Mouse (Mus musculus): ENCODE data around the gene Nlrc5. TPM values are rescaled to one million over a fixed set of nuclear protein-coding genes. Genes with fewer than 3 reads are reported as not detected.

The Nlrc5 gene
- polyA plus RNA-seq, 1 experiment from 2014 or later, result not detected

DNA sequence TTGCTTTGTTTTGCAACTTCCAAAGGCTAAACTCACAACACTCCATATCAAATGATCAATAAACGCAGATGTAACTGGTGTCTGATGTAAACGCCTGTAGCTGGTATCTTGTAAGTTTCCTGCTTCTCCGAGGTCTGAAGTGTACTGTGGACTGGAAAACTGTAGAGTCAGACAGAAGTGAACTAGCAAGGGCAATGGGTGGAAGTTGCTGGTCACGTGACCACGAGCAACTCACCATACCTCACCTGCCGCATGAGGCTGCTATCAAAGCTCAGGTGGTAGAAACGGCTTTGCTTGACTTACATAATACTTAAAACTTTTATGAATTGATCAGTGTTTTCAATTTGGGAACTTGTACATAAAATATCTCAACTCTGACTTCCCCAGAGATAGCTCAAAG lies 93.0 kb downstream of the Nlrc5 start:
- no peak overlapping the region for H3K4me3 ChIP-seq
- WGBS, result 83% methylated on average over 7 of the region's 7 CpGs
- DNase-seq (ENCODE audit: low spot score), result no peak
- H3K27me3 ChIP-seq (ENCODE audit: low read depth, poor library complexity, severe bottlenecking), result peaks cover 24% of the 10 kb centered on the region
- no peaks in the 10 kb centered on the region for H3K9me3 ChIP-seq (replicated peaks)
- no peaks in the 10 kb centered on the region for H3K36me3 ChIP-seq
- peaks cover 5% of the 10 kb centered on the region for H3K4me1 ChIP-seq
- no peak overlapping the region for H3K27ac ChIP-seq

DNA sequence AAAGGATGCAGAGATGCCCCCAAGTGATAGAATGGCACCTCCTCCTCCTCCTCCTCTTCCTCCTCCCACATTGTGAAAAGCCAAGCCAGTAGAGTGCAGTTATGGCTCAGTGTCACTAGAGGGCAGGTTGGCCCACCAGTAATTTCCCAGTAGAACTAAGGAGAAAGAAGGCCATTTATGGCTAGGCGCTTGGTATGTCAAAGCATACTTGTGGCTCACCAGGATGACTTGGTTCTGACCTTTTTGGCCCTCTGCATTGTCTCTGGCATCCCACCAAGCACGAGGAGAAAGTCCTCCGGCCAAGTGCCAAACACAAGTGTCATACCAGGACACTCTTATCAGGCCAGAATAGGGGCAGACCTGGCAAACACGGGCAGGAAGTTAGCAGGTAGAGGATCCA lies 94.1 kb downstream of the Nlrc5 start:
- Histone ChIP-seq H3K27ac (no peak overlapping the region), H3K27me3 (ENCODE audit: low read depth, poor library complexity, severe bottlenecking) (peaks cover 34% of the 10 kb centered on the region), H3K4me3 (no peak overlapping the region), H3K36me3 (no peaks in the 10 kb centered on the region), H3K4me1 (peaks cover 14% of the 10 kb centered on the region), H3K9me3 (replicated peaks) (no peaks in the 10 kb centered on the region)
- DNase-seq (ENCODE audit: low spot score), result no peak
- WGBS, result 56% methylated on average over 4 of the region's 4 CpGs

DNA sequence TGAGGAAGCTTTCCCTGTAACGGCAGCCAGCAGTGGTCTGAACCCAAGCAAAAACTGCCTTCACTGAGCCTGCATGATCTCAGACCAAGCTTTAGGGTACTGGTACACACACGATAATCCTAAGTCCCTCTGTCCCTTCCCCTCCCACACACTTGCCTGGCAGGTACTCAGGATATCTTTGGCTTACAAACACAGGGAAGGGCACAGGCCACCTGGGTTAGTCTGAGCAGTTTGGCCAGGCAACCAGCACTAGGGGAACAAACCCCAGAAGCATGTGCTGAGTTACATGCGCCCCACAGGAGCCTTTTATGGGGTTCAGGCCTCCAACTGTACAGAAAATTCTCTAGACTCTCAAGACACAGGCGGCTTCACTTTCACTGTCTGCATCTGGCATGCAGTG lies 95.7 kb downstream of the Nlrc5 start:
- H3K27me3 ChIP-seq (ENCODE audit: low read depth, poor library complexity, severe bottlenecking), result peaks cover 51% of the 10 kb centered on the region
- H3K9me3 ChIP-seq (replicated peaks), result no peaks in the 10 kb centered on the region
- 75% methylated on average over 4 of the region's 4 CpGs for WGBS
- H3K27ac ChIP-seq, result no peak overlapping the region
- peaks cover 20% of the 10 kb centered on the region for H3K4me1 ChIP-seq
- no peak overlapping the region for H3K4me3 ChIP-seq
- H3K36me3 ChIP-seq, result no peaks in the 10 kb centered on the region
- DNase-seq (ENCODE audit: low spot score), result no peak

DNA sequence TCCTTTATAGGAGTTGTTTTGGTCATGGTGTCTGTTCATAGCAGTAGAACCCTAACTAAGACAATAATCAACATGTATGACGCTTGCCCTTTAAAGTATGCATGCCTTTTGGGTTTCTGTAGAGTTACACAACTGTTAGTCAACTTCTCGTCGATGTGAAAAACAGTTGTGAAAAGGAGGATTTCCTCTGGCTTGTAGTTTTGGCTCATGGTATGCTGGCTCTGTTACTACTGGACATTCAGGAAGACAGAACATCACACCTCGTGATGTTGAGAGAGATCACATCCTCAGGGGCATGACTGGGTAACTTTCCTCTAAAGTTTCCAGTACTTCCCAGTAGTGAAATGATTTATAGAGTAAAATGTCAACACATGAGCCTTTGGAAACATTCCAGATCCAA lies 96.5 kb downstream of the Nlrc5 start:
- peaks cover 58% of the 10 kb centered on the region for H3K27me3 ChIP-seq (ENCODE audit: low read depth, poor library complexity, severe bottlenecking)
- no peak overlapping the region for H3K27ac ChIP-seq
- H3K4me3 ChIP-seq, result no peak overlapping the region
- no peaks in the 10 kb centered on the region for H3K9me3 ChIP-seq (replicated peaks)
- H3K36me3 ChIP-seq, result no peaks in the 10 kb centered on the region
- 92% methylated on average over 4 of the region's 4 CpGs for WGBS
- H3K4me1 ChIP-seq, result peaks cover 20% of the 10 kb centered on the region
- no peak for DNase-seq (ENCODE audit: low spot score)

DNA sequence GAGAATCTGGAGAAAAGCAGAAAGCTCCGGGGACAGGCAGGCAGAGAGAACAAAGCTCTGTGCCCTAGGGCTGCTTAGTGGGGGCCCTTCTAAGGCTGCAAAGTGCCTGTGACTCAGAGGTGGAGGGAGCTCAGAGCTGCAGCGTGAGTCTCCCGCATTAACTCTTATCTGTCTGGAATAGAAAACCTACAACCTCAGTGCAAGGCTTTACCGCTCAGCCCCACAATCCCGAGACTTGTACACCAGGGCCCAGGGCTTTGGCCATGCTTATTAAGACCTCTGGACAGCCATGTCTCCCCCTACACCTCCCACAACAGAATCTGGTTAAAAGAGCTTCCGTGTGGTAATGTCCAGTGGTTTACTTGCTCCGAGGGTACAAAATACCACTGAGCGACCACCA lies 97.8 kb downstream of the Nlrc5 start:
- 5% methylated on average over 8 of the region's 8 CpGs for WGBS
- Histone ChIP-seq H3K27me3 (ENCODE audit: low read depth, poor library complexity, severe bottlenecking) (peaks cover 71% of the 10 kb centered on the region), H3K27ac (no peak overlapping the region), H3K4me1 (peaks cover 20% of the 10 kb centered on the region), H3K4me3 (peak overlapping the region; percentile 76), H3K9me3 (replicated peaks) (no peaks in the 10 kb centered on the region), H3K36me3 (no peaks in the 10 kb centered on the region)
- peak; percentile 59 for DNase-seq (ENCODE audit: low spot score)

DNA sequence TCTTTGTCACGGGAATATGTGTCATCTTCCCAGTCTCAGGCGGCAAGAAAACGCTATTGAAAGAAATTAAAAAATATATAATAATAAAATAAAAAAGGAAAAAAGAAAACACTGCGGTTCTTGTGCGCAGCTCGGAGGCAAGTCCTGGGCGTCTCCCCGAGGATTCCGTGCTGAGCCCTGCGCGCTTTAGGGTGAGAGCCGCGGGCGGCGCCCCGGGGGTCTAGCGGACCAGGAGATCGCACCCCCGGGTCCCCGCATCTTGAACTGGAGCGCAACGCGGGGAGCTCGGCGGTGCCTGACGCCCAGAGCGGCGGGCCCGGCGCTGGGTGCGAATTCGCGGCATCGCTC lies 98.3 kb downstream of the Nlrc5 start:
- Histone ChIP-seq H3K4me3 (peak overlapping the region; percentile 76), H3K9me3 (replicated peaks) (no peaks in the 10 kb centered on the region), H3K36me3 (no peaks in the 10 kb centered on the region), H3K27ac (peak overlapping the region; percentile 83), H3K27me3 (ENCODE audit: low read depth, poor library complexity, severe bottlenecking) (peaks cover 72% of the 10 kb centered on the region), H3K4me1 (peaks cover 20% of the 10 kb centered on the region)
- no peak for DNase-seq (ENCODE audit: low spot score)
- under 1% methylated on average over 29 of the region's 34 CpGs for WGBS

DNA sequence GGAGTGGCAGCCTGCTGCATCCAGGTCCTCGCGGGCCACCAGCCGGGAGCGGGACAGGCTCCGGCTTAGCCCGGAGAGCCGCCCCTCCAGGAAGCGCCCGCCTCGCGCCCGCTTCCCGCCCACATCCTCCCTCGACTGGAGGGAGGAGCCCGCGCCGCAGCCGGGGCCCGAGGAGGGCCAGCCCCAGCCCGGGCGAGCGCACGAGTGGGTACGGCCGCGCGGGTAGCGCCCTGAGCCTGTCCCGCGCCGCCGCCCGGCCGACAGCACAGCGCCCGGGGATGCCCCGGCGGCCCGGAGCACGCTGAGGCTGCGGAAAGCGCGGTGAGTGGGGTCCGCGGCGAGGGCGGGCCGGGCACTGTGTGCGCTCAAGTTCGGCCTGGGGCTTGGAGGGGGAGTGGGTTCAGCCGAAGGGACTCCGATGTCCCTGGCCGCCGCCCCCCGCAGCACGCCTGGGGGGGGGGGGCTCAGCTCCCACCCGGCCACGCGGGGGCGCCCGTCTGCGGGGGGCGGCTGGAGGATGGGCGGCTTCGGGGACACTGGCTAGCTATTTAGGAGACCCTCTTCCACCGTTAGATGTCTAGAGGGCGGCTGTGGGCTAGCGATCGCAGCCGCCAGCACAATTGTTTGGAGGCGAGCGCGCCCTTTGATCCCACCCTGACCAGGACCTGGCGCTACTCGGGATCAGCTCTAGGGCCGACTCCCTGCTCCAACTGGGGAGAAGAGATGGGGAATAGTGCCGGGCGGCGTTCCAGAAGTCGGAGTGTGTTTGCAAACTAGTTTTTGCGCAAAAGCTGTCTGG lies 98.9 kb downstream of the Nlrc5 start, which contains the start of gene Cpne2:
TSS of gene Cpne2 (plus strand) at position 118 of the 799 bp plus-strand sequence.
- Histone ChIP-seq H3K4me1 (peaks cover 20% of the 10 kb centered on the region), H3K9me3 (replicated peaks) (no peaks in the 10 kb centered on the region), H3K36me3 (no peaks in the 10 kb centered on the region), H3K4me3 (peak within 1 kb of the TSS; percentile 76), H3K27me3 (ENCODE audit: low read depth, poor library complexity, severe bottlenecking) (peaks cover 72% of the 10 kb centered on the region), H3K27ac (peak within 1 kb of the TSS; percentile 83)
- WGBS, result under 1% methylated on average over 76 of the region's 81 CpGs
- DNase-seq (ENCODE audit: low spot score), result peak; percentile 77

DNA sequence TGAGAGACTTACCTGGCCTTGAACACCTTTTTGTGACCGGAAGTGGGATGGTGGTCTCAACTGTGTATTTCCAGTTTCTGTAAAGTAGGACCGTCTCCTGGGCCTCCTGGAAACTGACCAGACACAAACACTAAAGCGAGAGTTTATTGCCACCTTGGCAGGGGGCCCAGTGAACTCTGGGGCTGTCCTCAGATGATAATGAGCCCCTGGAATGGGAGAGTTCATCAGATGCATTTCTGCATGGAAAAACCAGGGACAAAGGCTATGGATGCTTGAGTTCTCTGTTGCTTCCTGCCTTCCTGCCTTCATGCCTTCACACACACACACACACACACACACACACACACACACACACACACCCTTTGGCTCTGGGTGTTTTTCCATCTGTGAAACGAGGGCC lies 100.5 kb downstream of the Nlrc5 start:
- Histone ChIP-seq H3K27me3 (ENCODE audit: low read depth, poor library complexity, severe bottlenecking) (peaks cover 71% of the 10 kb centered on the region), H3K9me3 (replicated peaks) (no peaks in the 10 kb centered on the region), H3K4me1 (peaks cover 20% of the 10 kb centered on the region), H3K36me3 (no peaks in the 10 kb centered on the region), H3K4me3 (no peak overlapping the region), H3K27ac (no peak overlapping the region)
- 29% methylated on average over 4 of the region's 4 CpGs for WGBS
- DNase-seq (ENCODE audit: low spot score), result no peak

DNA sequence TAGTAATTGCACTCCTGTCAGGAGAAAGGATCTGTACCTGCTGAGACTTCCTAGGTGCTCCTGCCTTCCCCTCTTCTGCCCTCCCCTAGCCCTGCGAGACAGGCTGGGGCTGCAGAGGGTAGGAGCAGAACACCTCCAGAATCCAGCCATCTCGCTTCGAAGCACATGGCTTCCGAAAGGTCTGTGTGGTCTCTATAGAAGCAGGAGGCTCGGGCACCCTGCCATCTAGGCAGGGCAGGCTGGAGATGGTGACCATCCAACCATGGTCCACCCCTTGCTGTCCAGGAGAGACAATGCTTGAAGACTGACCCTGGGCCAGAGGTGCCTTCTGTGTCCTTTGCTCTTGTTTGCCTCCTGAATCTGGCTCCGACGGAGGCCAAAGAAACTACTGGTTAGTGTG lies 101.5 kb downstream of the Nlrc5 start:
- peaks cover 63% of the 10 kb centered on the region for H3K27me3 ChIP-seq (ENCODE audit: low read depth, poor library complexity, severe bottlenecking)
- 87% methylated on average over 7 of the region's 7 CpGs for WGBS
- H3K27ac ChIP-seq, result no peak overlapping the region
- H3K36me3 ChIP-seq, result no peaks in the 10 kb centered on the region
- no peak overlapping the region for H3K4me3 ChIP-seq
- peaks cover 20% of the 10 kb centered on the region for H3K4me1 ChIP-seq
- DNase-seq (ENCODE audit: low spot score), result no peak
- no peaks in the 10 kb centered on the region for H3K9me3 ChIP-seq (replicated peaks)

DNA sequence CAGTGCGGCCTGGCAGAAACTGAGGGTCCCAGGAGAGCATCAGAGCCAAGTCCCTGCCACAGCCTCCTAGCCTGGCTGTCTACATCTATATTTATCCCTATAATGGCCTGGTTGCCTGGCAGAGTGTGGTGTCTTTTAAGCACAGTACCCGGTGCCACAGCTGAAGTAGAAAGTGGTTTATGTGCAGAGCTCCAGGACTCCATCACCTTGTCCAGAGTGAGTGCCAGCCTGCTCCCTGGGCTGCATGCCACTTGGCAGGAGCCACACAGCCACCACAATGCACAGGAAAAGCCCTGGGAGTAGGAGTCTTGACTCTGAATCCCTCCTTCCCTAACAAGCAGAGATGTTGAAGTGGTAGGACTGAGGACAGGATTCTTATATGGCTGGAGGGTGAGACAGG lies 103.3 kb downstream of the Nlrc5 start:
- H3K27me3 ChIP-seq (ENCODE audit: low read depth, poor library complexity, severe bottlenecking), result peaks cover 45% of the 10 kb centered on the region
- 91% methylated on average over 2 of the region's 2 CpGs for WGBS
- no peak for DNase-seq (ENCODE audit: low spot score)
- peaks cover 14% of the 10 kb centered on the region for H3K4me1 ChIP-seq
- no peaks in the 10 kb centered on the region for H3K36me3 ChIP-seq
- H3K4me3 ChIP-seq, result no peak overlapping the region
- H3K9me3 ChIP-seq (replicated peaks), result no peaks in the 10 kb centered on the region
- H3K27ac ChIP-seq, result no peak overlapping the region

DNA sequence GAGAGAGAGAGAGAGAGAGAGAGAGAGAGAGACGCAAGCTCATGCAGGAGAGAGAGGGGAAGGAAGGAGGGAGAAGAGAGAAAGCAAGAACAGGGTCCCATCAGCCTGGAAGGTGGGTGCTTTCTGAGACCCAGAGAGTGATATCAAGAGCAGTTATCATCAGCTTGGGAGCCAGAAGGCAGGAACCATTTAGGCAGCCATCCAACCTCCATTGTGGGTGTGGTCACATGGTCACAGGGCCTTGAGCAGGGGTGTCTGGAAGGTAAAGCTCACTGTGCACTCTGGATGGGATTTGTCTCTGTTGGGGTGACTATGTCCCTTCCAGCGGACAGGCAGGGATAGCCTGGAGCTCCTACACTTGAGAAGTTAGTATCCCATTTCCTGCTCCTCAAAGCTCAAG lies 105.9 kb downstream of the Nlrc5 start:
- H3K4me1 ChIP-seq, result peaks cover 9% of the 10 kb centered on the region
- 79% methylated on average over 2 of the region's 2 CpGs for WGBS

DNA sequence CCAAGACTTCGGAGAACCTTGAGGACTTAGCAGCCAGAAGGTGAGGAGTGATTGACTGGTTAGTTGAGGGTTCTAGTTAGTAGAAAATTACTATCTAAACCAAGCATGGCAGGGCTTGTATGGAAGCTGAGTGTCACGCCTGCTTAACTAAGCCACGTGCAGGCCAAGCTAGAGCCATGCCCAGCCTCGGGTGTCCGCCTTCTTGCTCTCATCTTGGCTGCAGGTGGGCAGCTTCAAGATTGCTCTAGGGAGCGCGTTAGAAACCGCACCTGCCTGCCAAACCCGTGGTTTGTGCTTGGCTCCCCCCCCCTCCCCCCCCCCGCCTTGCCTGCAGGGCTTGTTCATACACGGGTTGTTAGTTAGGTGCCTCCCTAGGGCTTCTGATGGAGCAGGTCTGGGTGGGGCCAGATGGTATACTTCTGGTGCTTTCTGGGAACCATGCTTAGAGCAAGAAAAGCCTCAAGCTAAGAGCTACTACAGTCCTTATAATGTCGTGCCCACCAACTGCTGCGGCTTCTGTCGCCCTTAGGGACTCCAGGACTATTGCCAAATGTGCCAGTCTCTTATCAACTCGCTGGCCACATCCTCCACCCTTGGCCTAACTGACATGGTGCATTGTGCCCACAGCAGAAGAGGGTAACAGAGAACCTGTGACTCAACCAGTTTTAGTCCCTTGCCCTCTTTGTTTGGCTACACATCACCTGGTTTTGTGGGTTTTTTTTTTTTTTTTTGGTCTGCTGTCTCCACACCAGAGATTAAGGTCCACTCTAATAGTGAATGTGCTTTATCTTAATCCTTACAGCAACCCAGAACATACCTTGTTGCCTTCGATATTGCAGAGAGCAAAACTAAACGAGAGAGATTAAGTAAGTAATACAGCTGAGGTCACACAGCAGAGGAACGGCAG lies 107.0 kb downstream of the Nlrc5 start:
- DNase-seq (ENCODE audit: low spot score), result no peak
- Histone ChIP-seq H3K4me1 (peaks cover 9% of the 10 kb centered on the region), H3K36me3 (no peaks in the 10 kb centered on the region), H3K27me3 (ENCODE audit: low read depth, poor library complexity, severe bottlenecking) (0 out of 2 replicates have a peak, but pooled peaks cover 8% of the 10 kb centered on the region), H3K4me3 (no peak overlapping the region), H3K27ac (no peak overlapping the region), H3K9me3 (replicated peaks) (no peaks in the 10 kb centered on the region)
- 79% methylated on average over 18 of the region's 18 CpGs for WGBS

More for the DNA sequence above, 105.9 kb downstream of the Nlrc5 start:
- Histone ChIP-seq H3K4me3 (no peak overlapping the region), H3K27ac (no peak overlapping the region), H3K9me3 (replicated peaks) (no peaks in the 10 kb centered on the region), H3K36me3 (no peaks in the 10 kb centered on the region), H3K27me3 (ENCODE audit: low read depth, poor library complexity, severe bottlenecking) (peaks cover 20% of the 10 kb centered on the region)
- no peak for DNase-seq (ENCODE audit: low spot score)

DNA sequence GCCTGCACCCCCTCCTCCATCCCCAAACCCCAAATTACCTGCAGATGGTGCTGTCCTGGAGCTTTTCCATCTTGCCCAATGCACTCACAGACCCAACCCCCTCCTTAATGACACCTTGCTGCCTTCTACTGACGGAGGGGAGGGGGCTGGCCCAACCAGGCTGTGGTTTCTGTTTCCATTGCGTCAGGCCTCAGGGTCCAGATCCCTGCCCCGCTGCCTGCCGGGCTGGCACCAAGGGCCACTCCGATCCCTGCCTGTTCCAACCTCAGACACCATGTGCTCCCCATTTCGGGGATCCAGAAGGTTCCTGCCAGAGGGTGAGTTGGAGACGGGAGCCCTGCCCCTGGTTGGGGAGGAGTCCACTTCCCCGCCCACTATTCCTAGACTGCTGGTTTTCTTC lies 109.8 kb downstream of the Nlrc5 start:
- no peak for DNase-seq (ENCODE audit: low spot score)
- Histone ChIP-seq H3K4me1 (peaks cover 9% of the 10 kb centered on the region), H3K36me3 (no peaks in the 10 kb centered on the region), H3K9me3 (replicated peaks) (no peaks in the 10 kb centered on the region), H3K4me3 (no peak overlapping the region), H3K27me3 (ENCODE audit: low read depth, poor library complexity, severe bottlenecking) (no peaks in the 10 kb centered on the region), H3K27ac (no peak overlapping the region)
- 51% methylated on average over 8 of the region's 8 CpGs for WGBS

All from limb, embryonic 10.5 days (tissue).